Mouse (Mus musculus): ENCODE results near the gene D330045A20Rik.
"Not testable (repeated sequence)": the region's sequence is repeated elsewhere in the genome, so short reads cannot be mapped to it uniquely, and the experiment has no call there.

D330045A20Rik gene

DNA sequence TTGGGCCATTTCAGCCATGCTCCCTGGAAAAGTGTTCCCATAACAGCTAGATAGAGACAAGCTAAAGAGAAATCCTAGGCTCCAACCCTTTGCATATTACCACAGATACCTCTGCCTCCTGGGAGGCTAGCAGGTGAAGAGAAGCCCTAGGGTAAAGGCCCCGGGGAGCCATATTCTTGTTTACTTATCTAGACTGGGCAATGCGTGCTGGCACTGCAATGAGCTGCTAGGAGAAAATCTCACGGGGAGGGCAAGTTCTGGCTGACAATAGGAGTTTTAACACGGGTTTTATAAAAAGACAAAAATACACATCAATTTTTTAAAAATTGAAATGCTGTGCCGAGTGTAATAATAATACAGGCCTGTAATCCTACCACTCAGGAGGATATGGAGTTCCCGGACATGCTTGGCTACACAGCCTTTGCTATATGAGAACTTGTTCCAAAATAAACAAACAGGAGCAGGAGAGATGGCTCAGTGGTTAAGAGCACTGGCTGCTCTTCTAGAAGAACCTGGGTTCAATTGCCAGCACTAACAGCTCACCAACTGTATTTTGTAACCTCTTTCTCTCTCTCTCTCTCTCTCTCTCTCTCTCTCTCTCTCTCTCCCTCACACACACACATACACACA is 98.6 kb downstream of the D330045A20Rik start:
- in situ Hi-C loops (cut with MseI, MboI) = no loop called here

DNA sequence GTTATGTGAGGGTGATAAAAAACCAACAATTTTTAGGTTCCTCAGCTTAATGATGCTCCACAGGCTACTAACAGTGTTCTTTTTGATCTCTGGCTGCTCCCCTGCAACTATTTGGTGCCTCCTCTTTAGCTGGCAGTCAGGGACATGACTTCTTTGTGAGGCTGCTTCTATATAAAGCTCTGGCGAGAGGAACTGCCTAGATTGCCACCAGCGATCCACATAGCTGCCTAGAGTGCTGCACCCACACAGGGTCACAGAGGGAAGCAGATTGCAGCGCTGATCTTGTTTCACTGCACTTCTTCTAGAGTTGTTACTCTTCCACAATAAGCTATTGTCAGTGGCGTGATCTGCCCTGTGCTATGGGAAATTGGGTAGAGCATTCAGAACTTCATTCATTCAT is 103.4 kb downstream of the D330045A20Rik start:
- in situ Hi-C loops (cut with MseI, MboI) = no loop called here

DNA sequence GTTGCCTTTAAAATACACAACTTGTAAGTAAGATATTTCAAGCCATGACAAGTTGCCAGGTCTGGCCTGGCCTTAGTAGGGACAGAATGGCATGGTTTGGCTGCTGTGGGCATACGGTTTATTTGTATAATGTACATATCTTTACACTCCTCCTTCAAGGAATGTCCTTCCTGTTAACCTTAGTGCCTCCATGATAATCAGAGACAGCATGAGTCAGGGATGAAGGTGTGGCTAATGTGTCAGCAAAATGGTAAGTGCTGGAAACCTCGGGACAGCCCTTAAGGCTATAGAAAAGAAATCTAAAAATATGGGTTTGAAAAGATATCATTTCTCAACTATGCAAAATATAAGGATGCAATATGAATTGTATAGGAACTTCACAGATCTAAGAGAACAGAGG is 106.5 kb downstream of the D330045A20Rik start:
- in situ Hi-C loops (cut with MseI, MboI) = not testable (repeated sequence)

DNA sequence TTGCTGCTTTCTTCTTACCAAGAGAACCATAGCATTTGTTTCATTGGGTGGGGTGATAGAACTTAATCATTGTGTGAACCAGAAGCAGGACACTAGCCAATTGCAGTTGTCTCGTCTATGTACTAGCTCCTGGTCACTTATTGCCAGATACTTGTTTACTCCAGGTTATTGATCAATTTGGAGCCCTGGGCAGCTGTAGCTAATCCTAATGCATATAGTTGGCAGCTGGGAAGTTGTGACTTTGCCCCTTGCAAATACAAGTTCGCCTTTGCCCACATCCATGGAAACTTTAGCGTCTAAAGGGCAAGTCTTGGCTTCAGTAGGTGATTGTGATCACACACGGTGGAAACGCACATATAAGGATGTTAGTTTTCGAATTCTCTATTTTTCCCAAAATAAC is 116.2 kb downstream of the D330045A20Rik start:
- in situ Hi-C loops (cut with MseI, MboI) = no loop called here
